Mouse (Mus musculus): ENCODE measurements around the gene 1700007K13Rik. TPM values are rescaled to one million over a fixed set of nuclear protein-coding genes. Genes with fewer than 3 reads are reported as not detected.

1700007K13Rik gene
- total and polyA plus RNA-seq, 2 experiments from 2014 or later = 7.1 to 8.6 TPM

GRCm38 (mm10) chr2:28453539-28453938 is 12.6 kb downstream of the 1700007K13Rik start:
- Histone ChIP-seq H3K9me3 (ENCODE audit: low read length) (no peaks in the 10 kb centered on the region), H3K27ac (no peak overlapping the region), H3K4me3 (ENCODE audit: low read length) (no peak overlapping the region), H3K9ac (replicated peaks; ENCODE audit: low read length) (no peak overlapping the region), H3K4me2 (ENCODE audit: low read depth, low read length) (no peak overlapping the region), H3K4me1 (ENCODE audit: insufficient read depth, low read length) (no peaks in the 10 kb centered on the region), H3K27me3 (ENCODE audit: insufficient read depth, low read length) (no peaks in the 10 kb centered on the region), H3K36me3 (ENCODE audit: insufficient read depth, low read length) (peaks cover 28% of the 10 kb centered on the region)
- TF ChIP-seq CTCF (IDR thresholded peaks at IDR 0.05; ENCODE audit: low read depth) = no peak
- WGBS = 86% methylated on average over 6 of the region's 6 CpGs
- DNase-seq (ENCODE audit: low spot score) = no peak
- ATAC-seq = no peak

- Histone ChIP-seq H3K4me1 (ENCODE audit: insufficient read depth, low read length) (no peaks in the 10 kb centered on the region), H3K9me3 (ENCODE audit: low read length) (no peaks in the 10 kb centered on the region), H3K27me3 (ENCODE audit: insufficient read depth, low read length) (no peaks in the 10 kb centered on the region), H3K9ac (replicated peaks; ENCODE audit: low read length) (no peak overlapping the region), H3K36me3 (ENCODE audit: insufficient read depth, low read length) (peaks cover 28% of the 10 kb centered on the region), H3K27ac (no peak overlapping the region), H3K4me2 (ENCODE audit: low read depth, low read length) (no peak overlapping the region), H3K4me3 (ENCODE audit: low read length) (no peak overlapping the region)
- no peak for ATAC-seq
- WGBS = 93% methylated on average over 11 of the region's 11 CpGs
- no peak for TF ChIP-seq CTCF (IDR thresholded peaks at IDR 0.05; ENCODE audit: low read depth)
- no peak for DNase-seq (ENCODE audit: low spot score)
Observed at GRCm38 (mm10) chr2:28451663-28452062, 14.5 kb downstream of the 1700007K13Rik start.

GRCm38 (mm10) chr2:28447315-28447670 is 18.8 kb downstream of the 1700007K13Rik start:
- no peaks in the 10 kb centered on the region for H3K9me3 ChIP-seq (ENCODE audit: low read length)
- peak overlapping the region; percentile 91 for H3K4me2 ChIP-seq (ENCODE audit: low read depth, low read length)
- ATAC-seq (peak; percentile 58), DNase-seq (ENCODE audit: low spot score) (peak; percentile 34)
- peak; percentile 20; the same call in 1 of the 2 replicates for TF ChIP-seq CTCF (IDR thresholded peaks at IDR 0.05; ENCODE audit: low read depth)
- H3K27me3 ChIP-seq (ENCODE audit: insufficient read depth, low read length) = no peaks in the 10 kb centered on the region
- H3K36me3 ChIP-seq (ENCODE audit: insufficient read depth, low read length) = peaks cover 18% of the 10 kb centered on the region; the same call in 1 of the 2 replicates
- peak overlapping the region; percentile 85 for H3K27ac ChIP-seq
- peak overlapping the region; percentile 77 for H3K4me3 ChIP-seq (ENCODE audit: low read length)
- 0 out of 2 replicates have a peak, but pooled peaks cover 4% of the 10 kb centered on the region for H3K4me1 ChIP-seq (ENCODE audit: insufficient read depth, low read length)
- 8% methylated on average over 10 of the region's 11 CpGs for WGBS
- peak overlapping the region; percentile 87 for H3K9ac ChIP-seq (replicated peaks; ENCODE audit: low read length)

GRCm38 (mm10) chr2:28446515-28447314 is 19.4 kb downstream of the 1700007K13Rik start, which contains the start of gene Ppp1r26:
Gene Ppp1r26, plus strand, starts transcription at chr2:28446800.
- Histone ChIP-seq H3K27ac (peak within 1 kb of the TSS; percentile 85), H3K27me3 (ENCODE audit: insufficient read depth, low read length) (no peaks in the 10 kb centered on the region), H3K9ac (replicated peaks; ENCODE audit: low read length) (peak within 1 kb of the TSS; percentile 87), H3K4me3 (ENCODE audit: low read length) (peak within 1 kb of the TSS; percentile 77), H3K4me2 (ENCODE audit: low read depth, low read length) (peak within 1 kb of the TSS; percentile 91), H3K9me3 (ENCODE audit: low read length) (no peaks in the 10 kb centered on the region), H3K36me3 (ENCODE audit: insufficient read depth, low read length) (peaks cover 13% of the 10 kb centered on the region; the same call in 1 of the 2 replicates), H3K4me1 (ENCODE audit: insufficient read depth, low read length) (0 out of 2 replicates have a peak, but pooled peaks cover 4% of the 10 kb centered on the region)
- TF ChIP-seq CTCF (IDR thresholded peaks at IDR 0.05; ENCODE audit: low read depth) = no peak
- peak; percentile 62; the same call in 1 of the 2 replicates for ATAC-seq
- DNase-seq (ENCODE audit: low spot score) = peak; percentile 82
- WGBS = under 1% methylated on average over 78 of the region's 118 CpGs

GRCm38 (mm10) chr2:28446181-28446514 is 20.0 kb downstream of the 1700007K13Rik start:
- ATAC-seq (peak; percentile 11; the same call in 1 of the 2 replicates), DNase-seq (ENCODE audit: low spot score) (no peak)
- Histone ChIP-seq H3K36me3 (ENCODE audit: insufficient read depth, low read length) (peaks cover 7% of the 10 kb centered on the region; the same call in 1 of the 2 replicates), H3K27me3 (ENCODE audit: insufficient read depth, low read length) (no peaks in the 10 kb centered on the region), H3K27ac (peak overlapping the region; percentile 85), H3K4me2 (ENCODE audit: low read depth, low read length) (peak overlapping the region; percentile 91), H3K9ac (replicated peaks; ENCODE audit: low read length) (peak overlapping the region; percentile 87), H3K4me3 (ENCODE audit: low read length) (peak overlapping the region; percentile 77), H3K9me3 (ENCODE audit: low read length) (no peaks in the 10 kb centered on the region), H3K4me1 (ENCODE audit: insufficient read depth, low read length) (0 out of 2 replicates have a peak, but pooled peaks cover 4% of the 10 kb centered on the region)
- 5% methylated on average over 5 of the region's 5 CpGs for WGBS
- no peak for TF ChIP-seq CTCF (IDR thresholded peaks at IDR 0.05; ENCODE audit: low read depth)

GRCm38 (mm10) chr2:28445082-28445481 is 21.1 kb downstream of the 1700007K13Rik start:
- WGBS = 91% methylated on average over 4 of the region's 4 CpGs
- no peak overlapping the region for H3K9ac ChIP-seq (replicated peaks; ENCODE audit: low read length)
- ATAC-seq = no peak
- 0 out of 2 replicates have a peak, but pooled peaks cover 4% of the 10 kb centered on the region for H3K4me1 ChIP-seq (ENCODE audit: insufficient read depth, low read length)
- no peaks in the 10 kb centered on the region for H3K27me3 ChIP-seq (ENCODE audit: insufficient read depth, low read length)
- H3K27ac ChIP-seq = no peak overlapping the region
- no peak overlapping the region for H3K4me2 ChIP-seq (ENCODE audit: low read depth, low read length)
- no peak for TF ChIP-seq CTCF (IDR thresholded peaks at IDR 0.05; ENCODE audit: low read depth)
- H3K9me3 ChIP-seq (ENCODE audit: low read length) = no peaks in the 10 kb centered on the region
- DNase-seq (ENCODE audit: low spot score) = no peak
- H3K36me3 ChIP-seq (ENCODE audit: insufficient read depth, low read length) = peaks cover 6% of the 10 kb centered on the region; the same call in 1 of the 2 replicates
- no peak overlapping the region for H3K4me3 ChIP-seq (ENCODE audit: low read length)

- 78% methylated on average over 6 of the region's 6 CpGs for WGBS
Observed at GRCm38 (mm10) chr2:28440842-28441241, 25.3 kb downstream of the 1700007K13Rik start.

More at GRCm38 (mm10) chr2:28440842-28441241, 25.3 kb downstream of the 1700007K13Rik start:
- H3K4me1 ChIP-seq (ENCODE audit: insufficient read depth, low read length) = no peaks in the 10 kb centered on the region
- no peaks in the 10 kb centered on the region for H3K36me3 ChIP-seq (ENCODE audit: insufficient read depth, low read length)
- H3K9ac ChIP-seq (replicated peaks; ENCODE audit: low read length) = no peak overlapping the region
- ATAC-seq = no peak
- DNase-seq (ENCODE audit: low spot score) = no peak
- H3K4me3 ChIP-seq (ENCODE audit: low read length) = no peak overlapping the region
- H3K27ac ChIP-seq = no peak overlapping the region
- no peaks in the 10 kb centered on the region for H3K27me3 ChIP-seq (ENCODE audit: insufficient read depth, low read length)
- H3K9me3 ChIP-seq (ENCODE audit: low read length) = no peaks in the 10 kb centered on the region
- H3K4me2 ChIP-seq (ENCODE audit: low read depth, low read length) = no peak overlapping the region
- TF ChIP-seq CTCF (IDR thresholded peaks at IDR 0.05; ENCODE audit: low read depth) = no peak
